Mouse (Mus musculus) large intestine, adult 2 months (tissue): ENCODE results near the gene Myrfl. TPM values are rescaled to one million over a fixed set of nuclear protein-coding genes. Genes with fewer than 3 reads are reported as not detected.

Experiments used
- DNase-seq: peaks from one replicate; pipeline ENCODE4 v3.0.0-alpha.2; 2012; ENCODE audit warnings: low read depth, low spot score
- WGBS: fragments of 180-500 bp; shearing (Covaris S2); methylation state at CpG from one replicate; pipeline ENCODE4 v1.1.7; 2018; 5-methylcytosine and 5-hydroxymethylcytosine counted together
- polyA plus RNA-seq: library from polyadenylated mRNA; depleted of rRNA; stranded (reverse); fragments of >200 nt; gene quantifications from 2 replicates; pipeline ENCODE4 v1.2.3, GENCODE M21; 2012; rRNA removed

Gene Myrfl
- polyA plus RNA-seq, 1 experiment = 25.9 TPM

DNA sequence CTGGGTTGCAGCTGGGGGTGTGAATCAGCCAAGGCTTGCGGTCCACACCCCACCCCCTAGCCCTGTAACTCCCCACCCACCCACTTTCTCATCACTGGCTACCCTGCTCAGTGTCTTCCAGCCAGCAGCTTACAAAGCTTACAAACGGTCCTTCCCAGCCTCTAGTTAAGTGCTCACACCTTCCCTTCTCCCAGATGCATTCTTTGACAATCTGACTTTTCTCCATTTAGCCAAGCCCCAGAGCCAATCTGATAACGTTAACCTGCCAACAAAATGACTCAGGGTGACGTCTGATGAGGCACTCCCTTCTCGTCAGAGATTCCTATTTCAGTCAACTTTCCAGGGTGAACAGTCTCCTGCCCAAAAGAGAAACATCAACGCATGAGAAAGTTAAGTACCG is 163.1 kb downstream of the Myrfl start:
- WGBS = 57% methylated on average over 7 of the region's 7 CpGs
- DNase-seq = no peak

- DNase-seq = no peak
These were observed 166.6 kb downstream of the Myrfl start for GRCm38 (mm10) chr10:116730033-116730652.

GRCm38 (mm10) chr10:116728860-116729259 is 167.9 kb downstream of the Myrfl start:
- 54% methylated on average over 10 of the region's 10 CpGs for WGBS
- DNase-seq = no peak

More at GRCm38 (mm10) chr10:116730033-116730652, 166.6 kb downstream of the Myrfl start:
- WGBS = 60% methylated on average over 10 of the region's 10 CpGs

DNA sequence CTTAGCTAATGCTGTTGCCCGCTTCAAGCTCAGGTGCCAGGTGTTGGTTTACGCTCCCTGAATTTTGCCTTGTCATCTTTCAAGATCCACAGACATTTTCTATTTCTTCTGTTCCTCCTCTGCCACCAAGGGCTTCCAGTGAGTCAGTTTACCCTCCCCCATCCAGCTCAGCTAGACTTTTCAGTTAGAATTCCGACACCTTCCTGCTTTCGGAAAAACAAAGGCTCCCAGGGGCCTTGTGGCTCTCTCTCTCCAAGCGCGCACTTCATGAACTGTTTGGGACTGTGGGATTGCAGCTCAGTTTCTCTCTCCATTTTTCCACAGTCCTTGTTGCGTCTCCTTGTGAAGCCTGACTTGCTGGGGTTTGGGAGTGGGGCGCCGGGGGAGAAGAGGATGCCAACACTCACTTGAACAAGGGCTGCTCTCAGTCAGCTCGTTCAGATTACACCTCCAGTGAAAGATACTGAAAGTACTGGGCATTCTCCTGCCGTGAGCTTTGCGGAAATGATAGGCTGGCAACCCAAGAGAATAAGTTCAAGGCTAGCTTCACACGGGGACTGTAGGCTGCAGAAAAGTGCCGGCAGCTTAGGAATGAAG is 168.9 kb downstream of the Myrfl start:
- DNase-seq = no peak
- 33% methylated on average over 14 of the region's 14 CpGs for WGBS

Other genes starting within 250 kb of the Myrfl start
- gene Rab3ip, start 53.9 kb upstream of the Myrfl start, polyA plus RNA-seq = 98.2 and 144 TPM in 2 replicates
- gene Gm10271, start 75.7 kb upstream of the Myrfl start, polyA plus RNA-seq = not detected in 2 replicates
- 0.06 TPM in 1 of 2 replicates, not detected in the other for gene Best3, start 89.4 kb upstream of the Myrfl start, polyA plus RNA-seq
- 0.07 and 0.10 TPM in 2 replicates for gene Lrrc10, start 148.4 kb upstream of the Myrfl start, polyA plus RNA-seq
- 94.0 and 107 TPM in 2 replicates for gene Cct2, start 166.9 kb upstream of the Myrfl start, polyA plus RNA-seq